Mouse (Mus musculus) hindbrain, embryonic 13.5 days (tissue): ENCODE measurements at regions not wholly inside any gene's neighbourhood (a gene's known extent, or its start where the extent isn't known, plus 50 kb on each side); places are given as distances from the start of the nearest gene placed in this dataset.

Experiments used
- ATAC-seq: fragments of 200-750 bp; cut with Nextera tagmentation; 2 replicates; pipeline ENCODE4 v1.8.0; 2017; ENCODE audit warnings: moderate TSS enrichment; ENCODE audit not compliant: low FRiP score
- H3K27ac ChIP-seq: fragments of 300-500 bp; sonication (generic); 2 replicates; pipeline ENCODE4 v1.5.1; 2015; ENCODE audit warnings: inconsistent platforms, mild to moderate bottlenecking, moderate library complexity
- H3K27me3 ChIP-seq: fragments of 300-500 bp; sonication (generic); 2 replicates; pipeline ENCODE4 v1.6.1; 2015; ENCODE audit warnings: mild to moderate bottlenecking, inconsistent platforms
- H3K36me3 ChIP-seq: fragments of 300-500 bp; sonication (generic); 2 replicates; pipeline ENCODE4 v1.6.1; 2015; ENCODE audit warnings: mild to moderate bottlenecking, inconsistent platforms
- H3K4me1 ChIP-seq: fragments of 300-500 bp; sonication (generic); replicated peaks from 2 replicates; pipeline ENCODE4 v1.6.1; 2015; ENCODE audit warnings: inconsistent platforms
- H3K4me2 ChIP-seq: fragments of 300-500 bp; sonication (generic); 2 replicates; pipeline ENCODE4 v1.6.1; 2015; ENCODE audit warnings: inconsistent platforms, mild to moderate bottlenecking, moderate library complexity
- H3K4me3 ChIP-seq: fragments of 300-500 bp; sonication (generic); 2 replicates; pipeline ENCODE4 v1.5.1; 2015; ENCODE audit warnings: mild to moderate bottlenecking, inconsistent platforms
- H3K9ac ChIP-seq: fragments of 300-500 bp; sonication (generic); 2 replicates; pipeline ENCODE4 v1.6.1; 2015; ENCODE audit warnings: mild to moderate bottlenecking, inconsistent platforms
- H3K9me3 ChIP-seq: fragments of 300-500 bp; sonication (generic); 2 replicates; pipeline ENCODE4 v1.6.1; 2016; ENCODE audit warnings: inconsistent platforms
- WGBS: fragments of 180-500 bp; shearing (Covaris S2); methylation state at CpG from one replicate; pipeline ENCODE4 v1.1.7; 2015; 5-methylcytosine and 5-hydroxymethylcytosine counted together

DNA sequence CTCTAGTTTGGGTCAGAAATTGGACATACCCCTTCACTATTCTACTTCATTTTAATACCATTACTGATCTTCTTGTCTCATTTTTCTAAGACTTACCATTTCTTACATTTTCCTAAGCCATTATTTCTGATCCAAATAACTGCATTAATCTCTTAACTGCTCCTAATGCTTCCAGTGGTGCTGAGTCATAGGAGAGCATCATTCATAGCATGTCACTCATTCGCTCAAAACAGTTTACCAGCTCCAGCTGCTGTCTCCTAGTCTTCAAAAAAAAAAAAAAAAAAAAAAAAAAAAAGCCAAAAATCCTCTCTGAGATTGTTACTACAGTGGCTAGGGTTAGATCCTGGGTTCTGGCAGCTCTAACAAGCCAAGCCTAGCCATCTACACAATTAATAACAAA, 162.0 kb upstream of the Atp1b1 start:
- no peaks in the 10 kb centered on the region for H3K4me1 ChIP-seq
- WGBS = 83% methylated on average over 1 of the region's 1 CpGs
- H3K4me2 ChIP-seq = no peak overlapping the region
- no peak overlapping the region for H3K4me3 ChIP-seq
- H3K27ac ChIP-seq = no peak overlapping the region
- ATAC-seq = no peak
- peaks cover 6% of the 10 kb centered on the region; the same call in 1 of the 2 replicates for H3K9me3 ChIP-seq
- no peak overlapping the region for H3K9ac ChIP-seq
- H3K36me3 ChIP-seq = no peaks in the 10 kb centered on the region
- H3K27me3 ChIP-seq = no peaks in the 10 kb centered on the region

DNA sequence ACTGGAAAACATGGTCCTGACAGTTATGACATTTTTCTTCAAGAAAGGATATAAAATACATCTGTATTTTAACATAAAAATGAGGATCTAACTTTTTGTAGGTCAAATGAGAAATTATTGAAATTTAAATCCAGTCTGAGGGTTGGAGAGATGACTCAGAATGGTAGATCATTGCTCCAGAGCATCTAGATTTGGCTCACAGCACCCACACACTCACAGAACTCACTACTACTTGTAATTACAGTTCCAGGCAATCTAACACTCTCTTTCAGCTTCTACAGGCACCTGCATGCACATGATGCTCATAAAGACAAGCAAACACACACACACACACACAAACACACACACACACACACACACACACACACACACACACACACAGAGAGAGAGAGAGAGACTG, 159.7 kb upstream of the Atp1b1 start:
- Histone ChIP-seq H3K4me2 (no peak overlapping the region), H3K36me3 (no peaks in the 10 kb centered on the region), H3K27ac (no peak overlapping the region), H3K9me3 (peaks cover 6% of the 10 kb centered on the region; the same call in 1 of the 2 replicates), H3K9ac (no peak overlapping the region), H3K27me3 (no peaks in the 10 kb centered on the region), H3K4me3 (no peak overlapping the region), H3K4me1 (no peaks in the 10 kb centered on the region)
- no peak for ATAC-seq

- Histone ChIP-seq H3K27me3 (no peaks in the 10 kb centered on the region), H3K27ac (no peak overlapping the region), H3K4me3 (no peak overlapping the region), H3K9me3 (no peaks in the 10 kb centered on the region), H3K4me2 (no peak overlapping the region), H3K36me3 (no peaks in the 10 kb centered on the region), H3K9ac (no peak overlapping the region), H3K4me1 (no peaks in the 10 kb centered on the region)
- no peak for ATAC-seq
- 65% methylated on average over 5 of the region's 5 CpGs for WGBS
Measured at GRCm38 (mm10) chr1:164607061-164607460, 148.9 kb upstream of the Atp1b1 start.

DNA sequence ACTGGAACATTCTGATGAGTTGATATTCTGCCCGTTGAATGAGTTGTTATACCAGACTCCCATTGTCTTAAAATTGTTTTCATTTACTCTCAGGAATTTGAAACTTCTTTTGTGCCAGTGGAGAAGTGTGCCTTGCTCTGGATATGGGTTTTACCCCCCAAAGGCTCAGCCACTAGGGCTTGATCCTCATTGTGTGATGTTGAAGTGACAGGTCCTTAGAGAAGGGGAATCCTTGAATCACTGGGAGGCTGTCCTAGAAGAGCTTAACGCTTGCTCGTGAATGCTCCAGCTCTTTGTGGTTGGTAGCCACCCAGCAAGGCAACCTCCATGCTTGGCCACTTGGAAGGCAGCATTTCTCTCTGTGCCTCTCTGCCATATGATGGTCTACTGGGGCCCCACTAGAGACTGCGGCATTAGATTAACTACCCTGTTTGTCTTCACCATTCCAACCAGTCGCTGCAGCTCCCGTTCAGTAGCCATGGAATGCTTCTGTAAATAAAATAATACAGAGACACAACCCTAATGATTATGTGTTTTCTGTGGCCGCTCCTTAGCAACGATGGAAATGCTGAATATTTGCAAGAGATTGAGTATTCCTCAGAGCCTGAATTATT, 148.1 kb upstream of the Atp1b1 start:
- ATAC-seq = no peak
- no peaks in the 10 kb centered on the region for H3K9me3 ChIP-seq
- H3K4me3 ChIP-seq = no peak overlapping the region
- no peak overlapping the region for H3K27ac ChIP-seq
- WGBS = 55% methylated on average over 8 of the region's 8 CpGs
- no peaks in the 10 kb centered on the region for H3K4me1 ChIP-seq
- no peak overlapping the region for H3K9ac ChIP-seq
- H3K36me3 ChIP-seq = no peaks in the 10 kb centered on the region
- no peaks in the 10 kb centered on the region for H3K27me3 ChIP-seq
- no peak overlapping the region for H3K4me2 ChIP-seq

DNA sequence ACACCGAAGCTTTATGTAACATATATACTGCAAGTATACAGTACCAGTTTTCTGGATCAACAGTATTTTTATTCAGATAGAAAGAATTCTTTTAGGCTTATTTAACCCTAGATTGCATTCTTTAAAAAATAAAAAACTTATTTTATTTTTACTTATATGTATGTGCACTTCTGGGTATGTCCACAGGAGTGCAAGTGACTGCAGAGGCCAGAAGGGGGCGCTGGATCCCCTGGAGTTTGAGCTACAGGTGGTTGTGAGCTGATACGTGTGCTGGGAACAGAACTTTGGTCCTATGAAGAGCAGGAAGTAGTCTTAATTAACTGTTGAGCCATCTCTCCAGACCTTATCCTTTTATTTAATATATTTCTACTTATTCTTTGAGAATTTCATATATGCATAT, 145.3 kb upstream of the Atp1b1 start:
- Histone ChIP-seq H3K27ac (no peak overlapping the region), H3K27me3 (no peaks in the 10 kb centered on the region), H3K4me3 (no peak overlapping the region), H3K9ac (no peak overlapping the region), H3K36me3 (no peaks in the 10 kb centered on the region), H3K4me1 (no peaks in the 10 kb centered on the region), H3K4me2 (no peak overlapping the region), H3K9me3 (no peaks in the 10 kb centered on the region)
- 78% methylated on average over 3 of the region's 3 CpGs for WGBS
- ATAC-seq = no peak

DNA sequence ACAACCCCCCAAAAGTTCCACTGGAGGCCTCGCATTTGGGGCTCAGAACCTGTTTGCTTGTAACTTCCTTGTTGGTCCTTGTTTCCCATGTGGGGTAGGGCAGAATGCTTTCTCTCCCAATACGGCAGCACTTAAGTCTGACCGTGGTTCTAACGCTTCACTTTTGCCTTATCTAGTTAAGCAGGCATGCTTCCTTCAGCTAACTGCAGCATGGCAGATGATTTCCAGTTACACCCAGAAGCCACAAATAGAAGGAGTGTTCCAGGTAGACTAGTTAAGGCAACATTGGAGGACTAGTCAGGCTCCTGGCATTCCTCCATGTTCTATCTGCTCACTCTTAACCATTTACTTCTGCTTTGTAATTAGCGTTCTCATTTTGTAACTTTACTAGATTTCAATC, 144.4 kb upstream of the Atp1b1 start:
- no peaks in the 10 kb centered on the region for H3K4me1 ChIP-seq
- no peaks in the 10 kb centered on the region for H3K36me3 ChIP-seq
- no peaks in the 10 kb centered on the region for H3K9me3 ChIP-seq
- no peaks in the 10 kb centered on the region for H3K27me3 ChIP-seq
- ATAC-seq = no peak
- WGBS = 96% methylated on average over 5 of the region's 5 CpGs
- no peak overlapping the region for H3K27ac ChIP-seq
- no peak overlapping the region for H3K9ac ChIP-seq
- H3K4me3 ChIP-seq = no peak overlapping the region
- no peak overlapping the region for H3K4me2 ChIP-seq

DNA sequence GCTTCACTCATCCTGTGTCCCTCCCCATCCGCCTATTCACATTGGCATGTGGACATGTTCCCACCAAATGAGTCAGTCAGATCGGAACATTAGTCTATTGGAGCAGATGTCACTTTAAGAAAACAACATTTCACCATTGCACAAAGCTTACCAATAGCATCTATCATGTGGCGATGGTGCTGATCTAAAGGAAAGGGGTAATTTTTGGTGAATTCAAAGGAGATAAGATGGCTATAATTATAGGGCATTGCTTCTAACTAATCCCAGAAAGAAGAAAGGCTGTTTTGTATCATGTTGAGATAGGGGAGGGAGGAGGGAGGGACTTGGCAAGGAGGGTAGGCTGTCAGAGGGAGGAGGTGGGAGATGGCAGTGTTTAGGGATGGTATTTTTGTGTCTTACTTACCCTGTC, 132.1 kb upstream of the Atp1b1 start:
- H3K9me3 ChIP-seq = no peaks in the 10 kb centered on the region
- no peak overlapping the region for H3K4me2 ChIP-seq
- no peaks in the 10 kb centered on the region for H3K4me1 ChIP-seq
- H3K27me3 ChIP-seq = no peaks in the 10 kb centered on the region
- no peaks in the 10 kb centered on the region for H3K36me3 ChIP-seq
- H3K27ac ChIP-seq = no peak overlapping the region
- H3K4me3 ChIP-seq = no peak overlapping the region
- no peak for ATAC-seq
- no peak overlapping the region for H3K9ac ChIP-seq
- WGBS = 92% methylated on average over 3 of the region's 3 CpGs

GRCm38 (mm10) chr1:164586066-164586989, 128.2 kb upstream of the Atp1b1 start:
- H3K27me3 ChIP-seq = no peaks in the 10 kb centered on the region
- H3K9ac ChIP-seq = no peak overlapping the region
- H3K4me1 ChIP-seq = no peaks in the 10 kb centered on the region
- no peak overlapping the region for H3K27ac ChIP-seq
- 64% methylated on average over 11 of the region's 11 CpGs for WGBS
- no peak for ATAC-seq
- H3K36me3 ChIP-seq = no peaks in the 10 kb centered on the region
- no peak overlapping the region for H3K4me2 ChIP-seq
- H3K4me3 ChIP-seq = no peak overlapping the region
- no peaks in the 10 kb centered on the region for H3K9me3 ChIP-seq

GRCm38 (mm10) chr1:164576856-164577489, 118.8 kb upstream of the Atp1b1 start:
- WGBS = 23% methylated on average over 14 of the region's 14 CpGs
- H3K27ac ChIP-seq = 0 out of 2 replicates have a peak overlapping the region, but pooled peaks have one; percentile 14
- no peaks in the 10 kb centered on the region for H3K9me3 ChIP-seq
- H3K4me2 ChIP-seq = peak overlapping the region; percentile 35
- H3K9ac ChIP-seq = no peak overlapping the region
- peaks cover 12% of the 10 kb centered on the region for H3K4me1 ChIP-seq
- no peak overlapping the region for H3K4me3 ChIP-seq
- no peaks in the 10 kb centered on the region for H3K27me3 ChIP-seq
- peak; percentile 58; the same call in 1 of the 2 replicates for ATAC-seq
- H3K36me3 ChIP-seq = no peaks in the 10 kb centered on the region

- WGBS = 85% methylated on average over 5 of the region's 5 CpGs
- no peaks in the 10 kb centered on the region for H3K27me3 ChIP-seq
- H3K4me2 ChIP-seq = no peak overlapping the region
- H3K4me1 ChIP-seq = peaks cover 12% of the 10 kb centered on the region
- no peak overlapping the region for H3K27ac ChIP-seq
- no peaks in the 10 kb centered on the region for H3K36me3 ChIP-seq
- H3K9ac ChIP-seq = no peak overlapping the region
- H3K9me3 ChIP-seq = no peaks in the 10 kb centered on the region
- no peak overlapping the region for H3K4me3 ChIP-seq
- ATAC-seq = no peak
Measured at GRCm38 (mm10) chr1:164573639-164574038, 115.5 kb upstream of the Atp1b1 start.

GRCm38 (mm10) chr1:164572183-164572582, 114.0 kb upstream of the Atp1b1 start:
- WGBS = 51% methylated on average over 4 of the region's 4 CpGs
- no peaks in the 10 kb centered on the region for H3K36me3 ChIP-seq
- no peaks in the 10 kb centered on the region for H3K9me3 ChIP-seq
- no peak overlapping the region for H3K27ac ChIP-seq
- no peak overlapping the region for H3K4me3 ChIP-seq
- H3K4me2 ChIP-seq = no peak overlapping the region
- ATAC-seq = no peak
- H3K4me1 ChIP-seq = peaks cover 10% of the 10 kb centered on the region
- no peaks in the 10 kb centered on the region for H3K27me3 ChIP-seq
- H3K9ac ChIP-seq = no peak overlapping the region

- no peak for ATAC-seq
- no peak overlapping the region for H3K27ac ChIP-seq
- H3K4me2 ChIP-seq = no peak overlapping the region
- no peak overlapping the region for H3K9ac ChIP-seq
- 95% methylated on average over 5 of the region's 5 CpGs for WGBS
- H3K36me3 ChIP-seq = no peaks in the 10 kb centered on the region
- no peaks in the 10 kb centered on the region for H3K27me3 ChIP-seq
- no peak overlapping the region for H3K4me3 ChIP-seq
- H3K9me3 ChIP-seq = no peaks in the 10 kb centered on the region
- peaks cover 4% of the 10 kb centered on the region for H3K4me1 ChIP-seq
Measured at GRCm38 (mm10) chr1:164571496-164572078, 113.4 kb upstream of the Atp1b1 start.
